Mouse (Mus musculus) lung, embryonic 16.5 days (tissue): ENCODE measurements around the gene Barhl2. TPM values are rescaled to one million over a fixed set of nuclear protein-coding genes. Genes with fewer than 3 reads are reported as not detected.

Experiments
- ATAC-seq: fragments of 200-750 bp; cut with Nextera tagmentation; 2 replicates; pipeline ENCODE4 v1.8.0; 2017; ENCODE audit warnings: low read depth, mild to moderate bottlenecking, moderate library complexity
- H3K27ac ChIP-seq: fragments of 300-500 bp; sonication (generic); 2 replicates; pipeline ENCODE4 v1.5.1; 2014; ENCODE audit warnings: mild to moderate bottlenecking, control low read depth, low read length
- H3K27me3 ChIP-seq: fragments of 300-500 bp; sonication (generic); 2 replicates; pipeline ENCODE4 v1.6.1; 2014; ENCODE audit warnings: low read depth, low read length, mixed read lengths; ENCODE audit not compliant: control insufficient read depth, insufficient read depth
- H3K36me3 ChIP-seq: fragments of 300-500 bp; sonication (generic); 2 replicates; pipeline ENCODE4 v1.6.1; 2014; ENCODE audit warnings: low read length; ENCODE audit not compliant: control insufficient read depth, insufficient read depth
- H3K4me1 ChIP-seq: fragments of 300-500 bp; sonication (generic); replicated peaks from 2 replicates; pipeline ENCODE4 v1.6.1; 2014; ENCODE audit warnings: low read length, mixed read lengths; ENCODE audit not compliant: control insufficient read depth, insufficient read depth
- H3K4me2 ChIP-seq: fragments of 300-500 bp; sonication (generic); 2 replicates; pipeline ENCODE4 v1.6.1; 2014; ENCODE audit warnings: low read depth, low read length, control low read depth
- H3K4me3 ChIP-seq: fragments of 300-500 bp; sonication (generic); 2 replicates; pipeline ENCODE4 v1.5.1; 2014; ENCODE audit warnings: mild to moderate bottlenecking, low read length, control low read depth
- H3K9ac ChIP-seq: fragments of 300-500 bp; sonication (generic); 2 replicates; pipeline ENCODE4 v1.6.1; 2014; ENCODE audit warnings: low read length, control low read depth
- H3K9me3 ChIP-seq: fragments of 300-500 bp; sonication (generic); 2 replicates; pipeline ENCODE4 v1.6.1; 2016; ENCODE audit warnings: low read length; ENCODE audit not compliant: control insufficient read depth
- WGBS: fragments of 180-500 bp; shearing (Covaris S2); extraction: QIAGEN DNeasy Blood & Tissue Kit; methylation state at CpG from one replicate; pipeline ENCODE4 v1.1.7; 2014; 5-methylcytosine and 5-hydroxymethylcytosine counted together
- polyA plus RNA-seq: library from polyadenylated mRNA; unstranded; fragments of >200 nt; fragmentation: Nextera tagmentation; extraction: Ambion mirVana; gene quantifications from 2 replicates; pipeline ENCODE4 v1.2.1, GENCODE M21; 2015

The Barhl2 gene
- polyA plus RNA-seq: not detected in 2 replicates

- under 1% methylated on average over 43 of the region's 57 CpGs for whole genome bisulfite sequencing
- Histone ChIP-seq H3K9ac (no peak within 1 kb of the TSS), H3K4me2 (peak within 1 kb of the TSS; percentile 89), H3K36me3 (no peaks in the 10 kb centered on the region), H3K27me3 (peaks cover 96% of the 10 kb centered on the region), H3K4me1 (peaks cover 14% of the 10 kb centered on the region), H3K27ac (no peak within 1 kb of the TSS), H3K9me3 (no peaks in the 10 kb centered on the region), H3K4me3 (peak within 1 kb of the TSS; percentile 55)
- ATAC-seq: peak; percentile 10; the same call in 1 of the 2 replicates
Observed at GRCm38 (mm10) chr5:106457986-106458476, at the start of gene Barhl2. Barhl2 (minus strand) TSS chr5:106458166.

- Histone ChIP-seq H3K27ac (no peak overlapping the region), H3K4me1 (no peaks in the 10 kb centered on the region), H3K9ac (no peak overlapping the region), H3K9me3 (no peaks in the 10 kb centered on the region), H3K36me3 (no peaks in the 10 kb centered on the region), H3K4me3 (no peak overlapping the region), H3K27me3 (no peaks in the 10 kb centered on the region), H3K4me2 (no peak overlapping the region)
- no peak for ATAC-seq
- WGBS: 65% methylated on average over 5 of the region's 5 CpGs
Observed at GRCm38 (mm10) chr5:106506061-106506460, 48.1 kb upstream of the Barhl2 start.

GRCm38 (mm10) chr5:106502684-106503545, 44.9 kb upstream of the Barhl2 start:
- Histone ChIP-seq H3K9ac (no peak overlapping the region), H3K27ac (no peak overlapping the region), H3K9me3 (no peaks in the 10 kb centered on the region), H3K27me3 (no peaks in the 10 kb centered on the region), H3K4me2 (no peak overlapping the region), H3K4me1 (no peaks in the 10 kb centered on the region), H3K4me3 (no peak overlapping the region), H3K36me3 (no peaks in the 10 kb centered on the region)
- ATAC-seq: no peak
- WGBS: 47% methylated on average over 12 of the region's 12 CpGs

GRCm38 (mm10) chr5:106502271-106502670, 44.3 kb upstream of the Barhl2 start:
- no peaks in the 10 kb centered on the region for H3K4me1 ChIP-seq
- no peak overlapping the region for H3K4me3 ChIP-seq
- H3K9me3 ChIP-seq: no peaks in the 10 kb centered on the region
- no peak overlapping the region for H3K9ac ChIP-seq
- no peak for ATAC-seq
- no peaks in the 10 kb centered on the region for H3K27me3 ChIP-seq
- H3K4me2 ChIP-seq: no peak overlapping the region
- no peaks in the 10 kb centered on the region for H3K36me3 ChIP-seq
- H3K27ac ChIP-seq: no peak overlapping the region
- 72% methylated on average over 6 of the region's 7 CpGs for WGBS

- WGBS: 55% methylated on average over 8 of the region's 8 CpGs
- Histone ChIP-seq H3K4me2 (no peak overlapping the region), H3K36me3 (no peaks in the 10 kb centered on the region), H3K4me3 (no peak overlapping the region), H3K27ac (no peak overlapping the region), H3K9ac (no peak overlapping the region), H3K4me1 (no peaks in the 10 kb centered on the region), H3K9me3 (no peaks in the 10 kb centered on the region), H3K27me3 (no peaks in the 10 kb centered on the region; the same call in 1 of the 2 replicates)
- ATAC-seq: no peak
Observed at GRCm38 (mm10) chr5:106491771-106492170, 33.8 kb upstream of the Barhl2 start.

- no peak for ATAC-seq
- Histone ChIP-seq H3K4me3 (no peak overlapping the region), H3K9me3 (no peaks in the 10 kb centered on the region), H3K27ac (no peak overlapping the region), H3K4me1 (no peaks in the 10 kb centered on the region; the same call in 1 of the 2 replicates), H3K36me3 (no peaks in the 10 kb centered on the region), H3K9ac (no peak overlapping the region), H3K27me3 (peaks cover 73% of the 10 kb centered on the region), H3K4me2 (no peak overlapping the region)
- 9% methylated on average over 10 of the region's 10 CpGs for WGBS
Observed at GRCm38 (mm10) chr5:106472105-106472500, 14.1 kb upstream of the Barhl2 start.

- H3K9me3 ChIP-seq: no peaks in the 10 kb centered on the region
- H3K4me3 ChIP-seq: no peak overlapping the region
- ATAC-seq: no peak
- H3K9ac ChIP-seq: no peak overlapping the region
- no peaks in the 10 kb centered on the region; the same call in 1 of the 2 replicates for H3K4me1 ChIP-seq
- H3K27me3 ChIP-seq: peaks cover 77% of the 10 kb centered on the region
- WGBS: 15% methylated on average over 13 of the region's 13 CpGs
- no peak overlapping the region for H3K27ac ChIP-seq
- no peaks in the 10 kb centered on the region for H3K36me3 ChIP-seq
- no peak overlapping the region for H3K4me2 ChIP-seq
Observed at GRCm38 (mm10) chr5:106471235-106472104, 13.5 kb upstream of the Barhl2 start.

- peaks cover 100% of the 10 kb centered on the region for H3K27me3 ChIP-seq
- no peak overlapping the region for H3K9ac ChIP-seq
- H3K9me3 ChIP-seq: no peaks in the 10 kb centered on the region
- H3K4me1 ChIP-seq: no peaks in the 10 kb centered on the region
- H3K4me2 ChIP-seq: no peak overlapping the region
- H3K27ac ChIP-seq: no peak overlapping the region
- no peaks in the 10 kb centered on the region for H3K36me3 ChIP-seq
- 1% methylated on average over 31 of the region's 31 CpGs for WGBS
- ATAC-seq: no peak
- H3K4me3 ChIP-seq: no peak overlapping the region
Observed at GRCm38 (mm10) chr5:106465129-106465790, 7.3 kb upstream of the Barhl2 start.
